Mouse (Mus musculus) bone marrow, adult 2 months (tissue): Measurements from ENCODE around the gene Fn3krp. TPM values are rescaled to one million over a fixed set of nuclear protein-coding genes. Genes with fewer than 3 reads are reported as not detected.

Source experiments
- H3K27ac ChIP-seq: fragments of 200-500 bp; 2 replicates; pipeline ENCODE4 v1.5.1; 2012; ENCODE audit warnings: low read depth, mild to moderate bottlenecking, control low read depth, inconsistent platforms, low read length; ENCODE audit not compliant: control insufficient read depth, poor library complexity, insufficient read depth
- H3K4me1 ChIP-seq: fragments of 200-500 bp; 2 replicates; pipeline ENCODE4 v1.6.1; 2011; ENCODE audit warnings: low read length; ENCODE audit not compliant: control insufficient read depth, insufficient read depth
- H3K4me3 ChIP-seq: fragments of 200-500 bp; replicated peaks from 2 replicates; pipeline ENCODE3; 2011; ENCODE audit warnings: mild to moderate bottlenecking, low read depth, low read length, control low read depth; ENCODE audit not compliant: control insufficient read depth
- CTCF ChIP-seq: fragments of 200-500 bp; IDR thresholded peaks from 2 replicates; pipeline ENCODE4 v1.5.1; 2011; ENCODE audit warnings: low read length, control low read depth; ENCODE audit not compliant: control insufficient read depth, insufficient read depth
- POLR2A ChIP-seq: fragments of 200-500 bp; IDR thresholded peaks from 2 replicates; pipeline ENCODE4 v1.6.1; 2011; ENCODE audit warnings: low read depth, mild to moderate bottlenecking, control low read depth, low read length, borderline replicate concordance; ENCODE audit not compliant: control insufficient read depth
- WGBS: fragments of 180-500 bp; shearing (Covaris S2); methylation state at CpG from one replicate; pipeline ENCODE4 v1.1.7; 2018; 5-methylcytosine and 5-hydroxymethylcytosine counted together
- polyA plus RNA-seq: library from polyadenylated mRNA; stranded (reverse); fragments of >200 nt; gene quantifications from 2 replicates; pipeline ENCODE4 v1.2.4, GENCODE M21; 2011; ENCODE audit warnings: low replicate concordance; ENCODE audit not compliant: missing spikeins, insufficient read depth, insufficient read length

The Fn3krp gene
- polyA plus RNA-seq, 1 experiment, result 29.3 TPM

- WGBS, result 96% methylated on average over 3 of the region's 3 CpGs
- no peak overlapping the region for H3K4me3 ChIP-seq
- TF ChIP-seq CTCF, result no peak
- no peak for TF ChIP-seq POLR2A
These were observed 36.7 kb downstream of the Fn3krp start for GRCm38 (mm10) chr11:121457874-121458273.

GRCm38 (mm10) chr11:121467408-121467807 lies 46.2 kb downstream of the Fn3krp start:
- no peak overlapping the region for H3K4me3 ChIP-seq
- TF ChIP-seq POLR2A (no peak), CTCF (no peak)
- WGBS, result 95% methylated on average over 6 of the region's 6 CpGs
- H3K4me1 ChIP-seq, result no peaks in the 10 kb centered on the region
- H3K27ac ChIP-seq, result no peak overlapping the region

More at GRCm38 (mm10) chr11:121457874-121458273, 36.7 kb downstream of the Fn3krp start:
- Histone ChIP-seq H3K4me1 (peaks cover 3% of the 10 kb centered on the region; the same call in 1 of the 2 replicates), H3K27ac (no peak overlapping the region)

GRCm38 (mm10) chr11:121474831-121475230 lies 53.6 kb downstream of the Fn3krp start:
- no peak overlapping the region; the same call in 1 of the 2 replicates for H3K27ac ChIP-seq
- TF ChIP-seq CTCF (no peak), POLR2A (no peak)
- no peak overlapping the region for H3K4me3 ChIP-seq
- H3K4me1 ChIP-seq, result peaks cover 6% of the 10 kb centered on the region
- WGBS, result 36% methylated on average over 3 of the region's 3 CpGs

- no peak overlapping the region for H3K4me3 ChIP-seq
- no peak overlapping the region for H3K27ac ChIP-seq
- peak; percentile 91 for TF ChIP-seq CTCF
- TF ChIP-seq POLR2A, result no peak
- WGBS, result 18% methylated on average over 9 of the region's 9 CpGs
- peaks cover 6% of the 10 kb centered on the region for H3K4me1 ChIP-seq
These were observed 54.7 kb downstream of the Fn3krp start for GRCm38 (mm10) chr11:121475699-121476415.

GRCm38 (mm10) chr11:121479476-121480203 lies 58.4 kb downstream of the Fn3krp start:
- Histone ChIP-seq H3K27ac (peak overlapping the region; percentile 32), H3K4me1 (peaks cover 1% of the 10 kb centered on the region; the same call in 1 of the 2 replicates), H3K4me3 (no peak overlapping the region)
- 37% methylated on average over 15 of the region's 15 CpGs for WGBS
- TF ChIP-seq CTCF (no peak), POLR2A (no peak)

Other genes starting within 250 kb of the Fn3krp start
- 5.0 and 11.8 TPM in 2 replicates for gene Hexdc, start 217.0 kb upstream of the Fn3krp start, polyA plus RNA-seq
- 5.5 and 7.4 TPM in 2 replicates for gene Ogfod3, start 216.7 kb upstream of the Fn3krp start, polyA plus RNA-seq
- 27.8 and 54.0 TPM in 2 replicates for gene Cybc1, start 192.1 kb upstream of the Fn3krp start, polyA plus RNA-seq
- gene Narf, start 184.1 kb upstream of the Fn3krp start, polyA plus RNA-seq, result 30.0 and 41.2 TPM in 2 replicates
- gene Foxk2, start 161.4 kb upstream of the Fn3krp start, polyA plus RNA-seq, result 11.7 and 24.6 TPM in 2 replicates
- gene Wdr45b, start 67.0 kb upstream of the Fn3krp start, polyA plus RNA-seq, result 12.5 and 24.0 TPM in 2 replicates
- gene Rab40b, start 33.1 kb upstream of the Fn3krp start, polyA plus RNA-seq, result not detected in 2 replicates
- 66.5 and 69.0 TPM in 2 replicates for gene Fn3k, start 13.5 kb downstream of the Fn3krp start, polyA plus RNA-seq
- 25.2 and 28.4 TPM in 2 replicates for gene Tbcd, start 30.5 kb downstream of the Fn3krp start, polyA plus RNA-seq
- not detected in 2 replicates for gene Zfp750, start 97.9 kb downstream of the Fn3krp start, polyA plus RNA-seq